In the genomic region with DNA sequence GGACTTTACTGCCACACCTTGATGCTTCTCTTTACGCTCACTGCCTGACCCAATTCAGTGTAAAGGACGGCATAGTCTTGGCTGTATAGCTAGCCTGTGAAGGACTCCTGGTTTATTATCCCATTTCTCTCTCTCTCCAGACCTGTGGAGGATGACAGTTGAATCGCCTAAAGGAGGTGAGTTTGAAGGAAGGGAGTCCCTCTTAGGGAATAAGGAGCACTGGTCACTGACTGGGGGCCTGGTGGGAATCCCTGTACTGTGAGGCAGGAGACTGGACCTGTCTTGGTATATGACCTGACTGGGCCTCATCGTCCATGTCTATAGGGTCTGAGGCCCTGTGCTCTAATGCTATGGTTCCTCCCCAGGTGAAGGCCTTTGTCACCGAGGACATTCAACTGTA, we compare ENCODE assay signal across 13 mouse cellular contexts. TPM values are rescaled to one million over a fixed set of nuclear protein-coding genes. Genes with fewer than 3 reads are reported as not detected.
DNase-seq lines count a peak whose midpoint lies in the region; ATAC-seq and TF ChIP-seq lines count a peak whose summit lies in the region.
"Had no signal": no experiment of that assay in that cellular context is flagged by ENCODE, and none has a peak within 500 bp of the region (broad histone marks: within the 10 kb centered on the region; RNA-seq: fewer than 3 reads in every experiment).

No protein-coding gene starts in this region.

- H3K4me1 ChIP-seq in forebrain, embryonic 13.5 days: peaks cover 25% of the 10 kb centered on the region
- H3K4me1 ChIP-seq in forebrain, embryonic 16.5 days (replicated peaks; ENCODE audit: control insufficient read depth, insufficient read depth, low read length): peaks cover 23% of the 10 kb centered on the region
- H3K4me1 ChIP-seq in kidney, embryonic 14.5 days (ENCODE audit: control insufficient read depth, insufficient read depth, low read length): peaks cover 20% of the 10 kb centered on the region
- 0 out of 2 replicates have a peak, but pooled peaks cover 3% of the 10 kb centered on the region for H3K4me1 ChIP-seq in brown adipose tissue, adult 24 weeks (ENCODE audit: control insufficient read depth, insufficient read depth, insufficient read length, low read length)
- H3K4me1 ChIP-seq in intestine, postnatal 0 days (replicated peaks; ENCODE audit: control insufficient read depth, insufficient read depth, low read length): peaks cover 10% of the 10 kb centered on the region; the same call in 1 of the 2 replicates

- no peak overlapping the region for H3K27ac ChIP-seq in forebrain, embryonic 13.5 days
- no peak overlapping the region for H3K27ac ChIP-seq in forebrain, embryonic 16.5 days (ENCODE audit: low read length)
- no peak overlapping the region for H3K27ac ChIP-seq in kidney, embryonic 14.5 days (ENCODE audit: low read depth, low read length)
- H3K27ac ChIP-seq in brown adipose tissue, adult 24 weeks (replicated peaks; ENCODE audit: low read depth, low read length): no peak overlapping the region
- H3K27ac ChIP-seq in intestine, postnatal 0 days (ENCODE audit: low read depth, low read length): peak overlapping the region; percentile 28; the same call in 1 of the 2 replicates

- no peak for ATAC-seq in forebrain, embryonic 13.5 days
- no peak for ATAC-seq in forebrain, embryonic 16.5 days
- ATAC-seq in kidney, embryonic 14.5 days (ENCODE audit: low FRiP score, low TSS enrichment): no peak
- no peak for ATAC-seq in intestine, postnatal 0 days
- no peak for ATAC-seq in megakaryocyte-erythroid progenitor cell, adult 5-6 weeks (replicated peaks; ENCODE audit: low FRiP score, low TSS enrichment, poor library complexity, severe bottlenecking)

- H3K4me2 ChIP-seq in forebrain, embryonic 13.5 days: peak overlapping the region; percentile 68; the same call in 1 of the 2 replicates
- H3K4me2 ChIP-seq in forebrain, embryonic 16.5 days (ENCODE audit: low read length): no peak overlapping the region
- H3K4me2 ChIP-seq in kidney, embryonic 14.5 days (replicated peaks; ENCODE audit: low read depth, low read length): 0 out of 2 replicates have a peak overlapping the region, but pooled peaks have one; percentile 67
- H3K4me2 ChIP-seq in intestine, postnatal 0 days (replicated peaks; ENCODE audit: low read depth): peak overlapping the region; percentile 78

- TF ChIP-seq CTCF in intestine, postnatal 0 days (IDR thresholded peaks at IDR 0.05; ENCODE audit: low read depth): no peak

- no peak for DNase-seq in kidney, adult 11 months
- no peak for DNase-seq in layer of hippocampus, postnatal 25 days (ENCODE audit: extremely low spot score in 1 of 2, low spot score in 1 of 2)
- DNase-seq: adrenal gland, postnatal 14 days; lung, adult 18-20 months; right cerebral cortex, adult 18-20 months had no signal

- peaks cover 38% of the 10 kb centered on the region for H3K27me3 ChIP-seq in forebrain, embryonic 13.5 days
- peaks cover 10% of the 10 kb centered on the region; the same call in 1 of the 2 replicates for H3K27me3 ChIP-seq in forebrain, embryonic 16.5 days (replicated peaks; ENCODE audit: control insufficient read depth, insufficient read depth, low read length)
- H3K27me3 ChIP-seq in kidney, embryonic 14.5 days (ENCODE audit: control insufficient read depth, insufficient read depth, low read length): 0 out of 2 replicates have a peak, but pooled peaks cover 4% of the 10 kb centered on the region
- no peaks in the 10 kb centered on the region for H3K27me3 ChIP-seq in intestine, postnatal 0 days (replicated peaks; ENCODE audit: control insufficient read depth, insufficient read depth, low read length)

- peaks cover 8% of the 10 kb centered on the region; the same call in 1 of the 2 replicates for H3K36me3 ChIP-seq in forebrain, embryonic 13.5 days (ENCODE audit: poor library complexity, severe bottlenecking)
- H3K36me3 ChIP-seq in forebrain, embryonic 16.5 days (ENCODE audit: control insufficient read depth, insufficient read depth): no peaks in the 10 kb centered on the region
- H3K36me3 ChIP-seq in kidney, embryonic 14.5 days (ENCODE audit: control insufficient read depth, insufficient read depth, low read length): peaks cover 20% of the 10 kb centered on the region
- peaks cover 12% of the 10 kb centered on the region; the same call in 1 of the 2 replicates for H3K36me3 ChIP-seq in intestine, postnatal 0 days (ENCODE audit: control insufficient read depth, insufficient read depth)

- no peak overlapping the region for H3K9ac ChIP-seq in forebrain, embryonic 13.5 days
- no peak overlapping the region for H3K9ac ChIP-seq in forebrain, embryonic 16.5 days (replicated peaks; ENCODE audit: low read depth, low read length)
- no peak overlapping the region for H3K9ac ChIP-seq in kidney, embryonic 14.5 days (ENCODE audit: low read depth, low read length)
- 0 out of 2 replicates have a peak overlapping the region, but pooled peaks have one; percentile 2 for H3K9ac ChIP-seq in intestine, postnatal 0 days (ENCODE audit: low read depth, low read length)

- 77% methylated on average over 5 of the region's 5 CpGs for WGBS in forebrain, embryonic 13.5 days
- 83% methylated on average over 5 of the region's 5 CpGs for WGBS in forebrain, embryonic 16.5 days
- 81% methylated on average over 5 of the region's 5 CpGs for WGBS in kidney, embryonic 14.5 days
- 71% methylated on average over 5 of the region's 5 CpGs for WGBS in intestine, postnatal 0 days

- no peak overlapping the region for H3K4me3 ChIP-seq in forebrain, embryonic 13.5 days
- H3K4me3 ChIP-seq in forebrain, embryonic 16.5 days (replicated peaks; ENCODE audit: low read length): no peak overlapping the region
- H3K4me3 ChIP-seq in kidney, embryonic 14.5 days (ENCODE audit: low read length): no peak overlapping the region
- peak overlapping the region; percentile 83 for H3K4me3 ChIP-seq in brown adipose tissue, adult 24 weeks (ENCODE audit: insufficient read depth, low read depth, low read length)
- H3K4me3 ChIP-seq in intestine, postnatal 0 days (ENCODE audit: low read depth, low read length): 0 out of 2 replicates have a peak overlapping the region, but pooled peaks have one; percentile 59

- no peaks in the 10 kb centered on the region for H3K9me3 ChIP-seq in forebrain, embryonic 13.5 days (replicated peaks)
- no peaks in the 10 kb centered on the region for H3K9me3 ChIP-seq in forebrain, embryonic 16.5 days (ENCODE audit: control insufficient read depth, low read length)
- no peaks in the 10 kb centered on the region for H3K9me3 ChIP-seq in kidney, embryonic 14.5 days (ENCODE audit: control insufficient read depth, low read length)
- no peaks in the 10 kb centered on the region for H3K9me3 ChIP-seq in intestine, postnatal 0 days (ENCODE audit: control insufficient read depth)
- H3K9me3 ChIP-seq: forebrain, embryonic 10.5 days had no signal

RNA-seq across cellular contexts. Expression of a gene that starts 1.6 kb away (rescaled TPM):
- 28.2 and 30.3 TPM in 2 replicates for polyA plus RNA-seq in forebrain, embryonic 13.5 days (2015; fragmentation: Nextera tagmentation; extraction: Ambion mirVana)
- 39.5 and 52.0 TPM in 2 replicates for polyA plus RNA-seq in forebrain, embryonic 16.5 days (2015; fragmentation: Nextera tagmentation; extraction: Ambion mirVana)
- 82.1 and 107 TPM in 2 replicates for polyA plus RNA-seq in kidney, embryonic 14.5 days (2014; fragmentation: Nextera tagmentation; extraction: Ambion mirVana)
- 15.9 and 19.1 TPM in 2 replicates for polyA plus RNA-seq in brown adipose tissue, adult 24 weeks (2012; ENCODE audit: insufficient read depth, insufficient read length, missing spikeins)
- 283 and 284 TPM in 2 replicates for polyA plus RNA-seq in intestine, postnatal 0 days (2015; fragmentation: Nextera tagmentation; extraction: Ambion mirVana)
- not detected in 2 replicates for total RNA-seq in megakaryocyte-erythroid progenitor cell, adult 5-6 weeks (2014; fragmentation: Nextera tagmentation)
- not detected in 2 replicates for total RNA-seq in megakaryocyte-erythroid progenitor cell, adult 5-6 weeks (2017)
- 100 to 1,000 TPM; 204 to 221 TPM for total RNA-seq in layer of hippocampus, postnatal 25 days (2021)

RNA-seq across cellular contexts. Expression of a gene that starts 11.5 kb away (rescaled TPM):
- 1.1 and 1.5 TPM in 2 replicates for polyA plus RNA-seq in forebrain, embryonic 13.5 days (2015; fragmentation: Nextera tagmentation; extraction: Ambion mirVana)
- 2.9 and 4.9 TPM in 2 replicates for polyA plus RNA-seq in forebrain, embryonic 16.5 days (2015; fragmentation: Nextera tagmentation; extraction: Ambion mirVana)
- 0.40 and 0.61 TPM in 2 replicates for polyA plus RNA-seq in kidney, embryonic 14.5 days (2014; fragmentation: Nextera tagmentation; extraction: Ambion mirVana)
- polyA plus RNA-seq in brown adipose tissue, adult 24 weeks (2012; ENCODE audit: insufficient read depth, insufficient read length, missing spikeins): not detected in 2 replicates
- polyA plus RNA-seq in intestine, postnatal 0 days (2015; fragmentation: Nextera tagmentation; extraction: Ambion mirVana): 6.8 and 6.9 TPM in 2 replicates
- 0.37 TPM in 1 of 2 replicates, not detected in the other for total RNA-seq in megakaryocyte-erythroid progenitor cell, adult 5-6 weeks (2014; fragmentation: Nextera tagmentation)
- total RNA-seq in megakaryocyte-erythroid progenitor cell, adult 5-6 weeks (2017): not detected in 2 replicates
- total RNA-seq in layer of hippocampus, postnatal 25 days (2021): 10 to 100 TPM; 76.9 to 78.3 TPM
- total RNA-seq: hematopoietic stem cell, adult 5-6 weeks had no signal

RNA-seq across cellular contexts. Expression of a gene that starts 24.3 kb away (rescaled TPM):
- 21.8 and 21.9 TPM in 2 replicates for polyA plus RNA-seq in forebrain, embryonic 13.5 days (2015; fragmentation: Nextera tagmentation; extraction: Ambion mirVana)
- polyA plus RNA-seq in forebrain, embryonic 16.5 days (2015; fragmentation: Nextera tagmentation; extraction: Ambion mirVana): 17.7 and 20.9 TPM in 2 replicates
- 51.8 and 70.7 TPM in 2 replicates for polyA plus RNA-seq in kidney, embryonic 14.5 days (2014; fragmentation: Nextera tagmentation; extraction: Ambion mirVana)
- 12.2 and 21.8 TPM in 2 replicates for polyA plus RNA-seq in brown adipose tissue, adult 24 weeks (2012; ENCODE audit: insufficient read depth, insufficient read length, missing spikeins)
- 75.1 and 82.9 TPM in 2 replicates for polyA plus RNA-seq in intestine, postnatal 0 days (2015; fragmentation: Nextera tagmentation; extraction: Ambion mirVana)
- total RNA-seq in megakaryocyte-erythroid progenitor cell, adult 5-6 weeks (2014; fragmentation: Nextera tagmentation): 3.3 and 4.1 TPM in 2 replicates
- total RNA-seq in megakaryocyte-erythroid progenitor cell, adult 5-6 weeks (2017): 0.30 and 1.3 TPM in 2 replicates
- total RNA-seq in layer of hippocampus, postnatal 25 days (2021): 1 to 10 TPM; 8.8 to 8.9 TPM

RNA-seq across cellular contexts. Expression of a gene that starts 28.0 kb away (rescaled TPM):
- 0.44 and 0.58 TPM in 2 replicates for polyA plus RNA-seq in forebrain, embryonic 13.5 days (2015; fragmentation: Nextera tagmentation; extraction: Ambion mirVana)
- polyA plus RNA-seq in forebrain, embryonic 16.5 days (2015; fragmentation: Nextera tagmentation; extraction: Ambion mirVana): 0.89 and 1.0 TPM in 2 replicates
- 0.39 and 0.77 TPM in 2 replicates for polyA plus RNA-seq in kidney, embryonic 14.5 days (2014; fragmentation: Nextera tagmentation; extraction: Ambion mirVana)
- not detected in 2 replicates for polyA plus RNA-seq in brown adipose tissue, adult 24 weeks (2012; ENCODE audit: insufficient read depth, insufficient read length, missing spikeins)
- polyA plus RNA-seq in intestine, postnatal 0 days (2015; fragmentation: Nextera tagmentation; extraction: Ambion mirVana): 0.17 and 0.30 TPM in 2 replicates
- 0.12 TPM in 1 of 2 replicates, not detected in the other for total RNA-seq in megakaryocyte-erythroid progenitor cell, adult 5-6 weeks (2014; fragmentation: Nextera tagmentation)
- total RNA-seq in megakaryocyte-erythroid progenitor cell, adult 5-6 weeks (2017): 0.28 TPM in 1 of 2 replicates, not detected in the other
- 1 to 10 TPM; 1.9 to 2.1 TPM for total RNA-seq in layer of hippocampus, postnatal 25 days (2021)
- total RNA-seq: hematopoietic stem cell, adult 5-6 weeks had no signal

Comparison
In these comparisons a context has a peak if more than half of its experiments do, and no peak if none do; other contexts are left out.
1. H3K4me3 ChIP-seq: peak in brown adipose tissue, adult 24 weeks (single experiment) and intestine, postnatal 0 days (single experiment); none in forebrain, embryonic 13.5 days (single experiment), forebrain, embryonic 16.5 days (single experiment) and kidney, embryonic 14.5 days (single experiment).